Mouse (Mus musculus) heart, embryonic 13.5 days (tissue): ENCODE data around the gene Plxnd1. TPM values are rescaled to one million over a fixed set of nuclear protein-coding genes. Genes with fewer than 3 reads are reported as not detected.

Experiments
- ATAC-seq: fragments of 200-750 bp; cut with Nextera tagmentation; 2 replicates; pipeline ENCODE4 v1.8.0; 2017; ENCODE audit warnings: moderate TSS enrichment; ENCODE audit not compliant: insufficient number of reproducible peaks, low FRiP score, low TSS enrichment; ENCODE audit errors: extremely low read depth
- H3K27ac ChIP-seq: fragments of 300-500 bp; sonication (generic); replicated peaks from 2 replicates; pipeline ENCODE4 v1.5.1; 2015; ENCODE audit warnings: moderate library complexity, mild to moderate bottlenecking, inconsistent platforms
- H3K27me3 ChIP-seq: fragments of 300-500 bp; sonication (generic); replicated peaks from 2 replicates; pipeline ENCODE4 v1.6.1; 2015; ENCODE audit warnings: mild to moderate bottlenecking, inconsistent platforms
- H3K36me3 ChIP-seq: fragments of 300-500 bp; sonication (generic); 2 replicates; pipeline ENCODE4 v1.6.1; 2015; ENCODE audit warnings: mild to moderate bottlenecking, inconsistent platforms
- H3K4me1 ChIP-seq: fragments of 300-500 bp; sonication (generic); 2 replicates; pipeline ENCODE4 v1.6.1; 2015; ENCODE audit warnings: inconsistent platforms
- H3K4me2 ChIP-seq: fragments of 300-500 bp; sonication (generic); 2 replicates; pipeline ENCODE4 v1.6.1; 2015; ENCODE audit warnings: inconsistent platforms, mild to moderate bottlenecking, moderate library complexity
- H3K4me3 ChIP-seq: fragments of 300-500 bp; sonication (generic); 2 replicates; pipeline ENCODE4 v1.5.1; 2015; ENCODE audit warnings: moderate library complexity, mild to moderate bottlenecking, inconsistent platforms
- H3K9ac ChIP-seq: fragments of 300-500 bp; sonication (generic); 2 replicates; pipeline ENCODE4 v1.6.1; 2015; ENCODE audit warnings: inconsistent platforms, mild to moderate bottlenecking, moderate library complexity
- H3K9me3 ChIP-seq: fragments of 300-500 bp; sonication (generic); 2 replicates; pipeline ENCODE4 v1.6.1; 2016; ENCODE audit warnings: inconsistent platforms
- WGBS: fragments of 180-500 bp; shearing (Covaris S2); methylation state at CpG from one replicate; pipeline ENCODE4 v1.1.7; 2015; ENCODE audit warnings: mixed read lengths; 5-methylcytosine and 5-hydroxymethylcytosine counted together
- polyA plus RNA-seq: library from polyadenylated mRNA; unstranded; fragments of >200 nt; fragmentation: Nextera tagmentation; extraction: Ambion mirVana; gene quantifications from 2 replicates; pipeline ENCODE4 v1.2.1, GENCODE M21; 2015

Plxnd1 gene
- polyA plus RNA-seq, 1 experiment from 2014 or later = 39.6 TPM

- no peak for ATAC-seq
These were observed 80.1 kb downstream of the Plxnd1 start for GRCm38 (mm10) chr6:115914511-115915202.

GRCm38 (mm10) chr6:115913482-115913881 lies 81.3 kb downstream of the Plxnd1 start:
- no peaks in the 10 kb centered on the region for H3K9me3 ChIP-seq
- H3K9ac ChIP-seq = no peak overlapping the region
- H3K4me3 ChIP-seq = no peak overlapping the region
- H3K36me3 ChIP-seq = no peaks in the 10 kb centered on the region
- no peaks in the 10 kb centered on the region for H3K27me3 ChIP-seq
- ATAC-seq = no peak
- 80% methylated on average over 10 of the region's 10 CpGs for WGBS
- H3K4me1 ChIP-seq = peaks cover 91% of the 10 kb centered on the region
- H3K4me2 ChIP-seq = no peak overlapping the region
- H3K27ac ChIP-seq = no peak overlapping the region

More at GRCm38 (mm10) chr6:115914511-115915202, 80.1 kb downstream of the Plxnd1 start:
- H3K4me2 ChIP-seq = no peak overlapping the region
- no peaks in the 10 kb centered on the region for H3K9me3 ChIP-seq
- H3K9ac ChIP-seq = peak overlapping the region; percentile 64; the same call in 1 of the 2 replicates
- H3K36me3 ChIP-seq = no peaks in the 10 kb centered on the region
- no peak overlapping the region for H3K4me3 ChIP-seq
- H3K27ac ChIP-seq = peak overlapping the region; percentile 91
- no peaks in the 10 kb centered on the region for H3K27me3 ChIP-seq
- WGBS = 79% methylated on average over 15 of the region's 15 CpGs
- peaks cover 83% of the 10 kb centered on the region for H3K4me1 ChIP-seq

GRCm38 (mm10) chr6:115911763-115912162 lies 83.0 kb downstream of the Plxnd1 start:
- 61% methylated on average over 6 of the region's 6 CpGs for WGBS
- H3K9ac ChIP-seq = 0 out of 2 replicates have a peak overlapping the region, but pooled peaks have one; percentile 25

GRCm38 (mm10) chr6:115909940-115910339 lies 84.9 kb downstream of the Plxnd1 start:
- Histone ChIP-seq H3K36me3 (peaks cover 22% of the 10 kb centered on the region), H3K4me3 (no peak overlapping the region), H3K4me1 (peaks cover 73% of the 10 kb centered on the region), H3K4me2 (peak overlapping the region; percentile 12; the same call in 1 of the 2 replicates), H3K27ac (peak overlapping the region; percentile 64), H3K27me3 (no peaks in the 10 kb centered on the region), H3K9ac (no peak overlapping the region), H3K9me3 (no peaks in the 10 kb centered on the region)
- ATAC-seq = peak; percentile 32; the same call in 1 of the 2 replicates
- 52% methylated on average over 8 of the region's 8 CpGs for WGBS

More at GRCm38 (mm10) chr6:115911763-115912162, 83.0 kb downstream of the Plxnd1 start:
- H3K36me3 ChIP-seq = peaks cover 8% of the 10 kb centered on the region; the same call in 1 of the 2 replicates
- H3K4me3 ChIP-seq = no peak overlapping the region
- H3K27me3 ChIP-seq = no peaks in the 10 kb centered on the region
- H3K4me2 ChIP-seq = no peak overlapping the region
- H3K4me1 ChIP-seq = peaks cover 83% of the 10 kb centered on the region
- H3K9me3 ChIP-seq = no peaks in the 10 kb centered on the region
- peak overlapping the region; percentile 36; the same call in 1 of the 2 replicates for H3K27ac ChIP-seq
- ATAC-seq = no peak

GRCm38 (mm10) chr6:115909052-115909451 lies 85.8 kb downstream of the Plxnd1 start:
- no peaks in the 10 kb centered on the region for H3K9me3 ChIP-seq

DNA sequence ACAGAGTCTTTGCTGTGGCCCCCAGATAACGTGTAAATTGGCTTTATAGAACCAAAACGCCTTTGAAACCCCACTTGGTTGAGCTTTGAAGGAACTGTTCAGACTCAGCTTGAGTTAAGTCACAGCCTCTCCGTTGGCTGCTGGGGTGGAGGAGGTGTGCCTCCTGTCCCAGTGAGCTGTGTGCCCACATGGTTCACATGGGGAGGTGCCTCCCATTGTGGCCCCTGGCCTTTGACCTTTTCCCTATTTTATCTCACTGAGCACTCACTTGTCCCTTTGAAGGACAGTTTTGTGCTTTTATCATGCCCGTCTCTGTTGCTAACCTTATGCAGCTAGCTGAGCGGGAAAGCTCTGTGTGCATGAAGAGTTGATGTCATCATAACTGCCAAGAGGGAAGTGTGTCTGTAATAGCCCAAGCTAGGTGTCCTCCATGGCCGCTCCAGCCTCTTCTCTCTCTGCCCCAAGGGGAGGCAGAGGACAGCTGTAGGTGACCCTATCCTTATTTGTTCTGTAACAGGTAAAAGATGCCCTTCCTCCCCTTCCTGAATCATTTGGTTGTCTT lies 86.3 kb downstream of the Plxnd1 start:
- no peak for ATAC-seq
- H3K4me1 ChIP-seq = peaks cover 67% of the 10 kb centered on the region
- WGBS = 23% methylated on average over 6 of the region's 6 CpGs

More at GRCm38 (mm10) chr6:115909052-115909451, 85.8 kb downstream of the Plxnd1 start:
- no peak overlapping the region for H3K4me2 ChIP-seq
- H3K36me3 ChIP-seq = peaks cover 22% of the 10 kb centered on the region
- H3K9ac ChIP-seq = peak overlapping the region; percentile 56
- H3K4me1 ChIP-seq = peaks cover 70% of the 10 kb centered on the region
- no peak overlapping the region for H3K4me3 ChIP-seq
- 57% methylated on average over 3 of the region's 3 CpGs for WGBS
- ATAC-seq = no peak
- H3K27me3 ChIP-seq = no peaks in the 10 kb centered on the region
- peak overlapping the region; percentile 64 for H3K27ac ChIP-seq

DNA sequence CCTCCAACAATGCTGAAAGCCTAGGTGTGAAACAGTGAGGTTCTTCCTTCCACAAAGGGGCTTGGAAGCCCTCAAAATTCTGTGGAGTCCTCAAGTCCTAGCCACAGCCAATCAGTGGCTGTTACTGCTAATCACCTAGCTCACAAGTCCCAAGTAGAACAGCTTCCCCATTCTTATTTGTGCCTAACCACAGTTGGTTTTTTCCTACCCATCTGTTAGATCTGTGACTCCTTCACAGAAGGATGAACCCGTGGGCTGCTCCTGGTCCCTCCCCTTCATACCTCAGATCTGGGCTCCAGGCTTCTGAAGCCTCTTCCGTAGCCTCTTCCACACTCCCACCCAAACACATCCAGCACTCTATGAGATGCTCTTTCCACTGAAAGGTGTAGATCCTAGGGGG lies 87.9 kb downstream of the Plxnd1 start:
- H3K9ac ChIP-seq = no peak overlapping the region
- H3K27ac ChIP-seq = no peak overlapping the region
- H3K36me3 ChIP-seq = peaks cover 33% of the 10 kb centered on the region
- H3K4me1 ChIP-seq = peaks cover 57% of the 10 kb centered on the region
- no peak for ATAC-seq
- WGBS = 74% methylated on average over 2 of the region's 2 CpGs
- no peaks in the 10 kb centered on the region for H3K27me3 ChIP-seq
- no peak overlapping the region for H3K4me2 ChIP-seq
- H3K9me3 ChIP-seq = no peaks in the 10 kb centered on the region
- no peak overlapping the region for H3K4me3 ChIP-seq

More for the DNA sequence above, 86.3 kb downstream of the Plxnd1 start:
- Histone ChIP-seq H3K9ac (no peak overlapping the region), H3K4me2 (no peak overlapping the region), H3K27me3 (no peaks in the 10 kb centered on the region), H3K27ac (peak overlapping the region; percentile 64), H3K9me3 (no peaks in the 10 kb centered on the region), H3K4me3 (no peak overlapping the region), H3K36me3 (peaks cover 27% of the 10 kb centered on the region)

DNA sequence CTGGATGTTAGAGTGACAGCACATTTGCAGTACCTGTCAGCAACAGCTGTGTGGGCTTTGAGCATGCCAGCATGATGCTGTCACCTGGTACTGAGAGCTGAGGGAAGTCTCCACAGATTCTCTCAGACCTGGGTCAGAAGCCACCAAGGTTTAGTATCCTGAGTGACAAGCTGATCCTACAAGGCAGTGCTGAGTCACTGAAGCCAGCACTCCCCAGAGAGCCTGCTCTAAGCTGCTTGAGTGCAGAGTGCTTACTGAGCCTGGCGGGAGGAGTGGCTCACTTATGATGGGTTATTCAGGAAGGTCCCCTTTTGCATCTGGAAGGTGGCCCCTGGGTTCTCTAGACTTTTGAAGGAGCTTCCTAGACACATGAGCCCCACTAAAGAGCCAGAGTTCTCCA lies 88.3 kb downstream of the Plxnd1 start:
- H3K4me1 ChIP-seq = peaks cover 57% of the 10 kb centered on the region
- H3K4me3 ChIP-seq = no peak overlapping the region
- WGBS = 88% methylated on average over 1 of the region's 1 CpGs
- H3K27me3 ChIP-seq = no peaks in the 10 kb centered on the region
- peaks cover 33% of the 10 kb centered on the region for H3K36me3 ChIP-seq
- H3K9ac ChIP-seq = no peak overlapping the region
- H3K4me2 ChIP-seq = no peak overlapping the region
- no peaks in the 10 kb centered on the region for H3K9me3 ChIP-seq
- 0 out of 2 replicates have a peak overlapping the region, but pooled peaks have one; percentile 1 for H3K27ac ChIP-seq
- no peak for ATAC-seq

GRCm38 (mm10) chr6:115905568-115905967 lies 89.2 kb downstream of the Plxnd1 start:
- H3K27ac ChIP-seq = peak overlapping the region; percentile 68
- H3K36me3 ChIP-seq = peaks cover 33% of the 10 kb centered on the region
- no peak overlapping the region for H3K9ac ChIP-seq
- H3K4me3 ChIP-seq = no peak overlapping the region
- H3K9me3 ChIP-seq = no peaks in the 10 kb centered on the region
- WGBS = 67% methylated on average over 6 of the region's 6 CpGs
- no peak overlapping the region for H3K4me2 ChIP-seq
- ATAC-seq = no peak
- no peaks in the 10 kb centered on the region for H3K27me3 ChIP-seq
- peaks cover 52% of the 10 kb centered on the region for H3K4me1 ChIP-seq
